Mouse (Mus musculus) spleen, adult 2 months (tissue): ENCODE measurements around the gene Appbp2.

Experiments
- CTCF ChIP-seq: fragments of 200-500 bp; IDR thresholded peaks from 2 replicates; pipeline ENCODE4 v1.5.1; 2011; ENCODE audit warnings: mild to moderate bottlenecking, inconsistent platforms; ENCODE audit not compliant: insufficient read depth, insufficient read length, insufficient replicate concordance; ENCODE audit errors: extremely low read depth
- POLR2A ChIP-seq: fragments of 200-500 bp; IDR thresholded peaks from 2 replicates; pipeline ENCODE4 v1.6.1; 2011; ENCODE audit warnings: low read depth, low read length, inconsistent platforms

DNA sequence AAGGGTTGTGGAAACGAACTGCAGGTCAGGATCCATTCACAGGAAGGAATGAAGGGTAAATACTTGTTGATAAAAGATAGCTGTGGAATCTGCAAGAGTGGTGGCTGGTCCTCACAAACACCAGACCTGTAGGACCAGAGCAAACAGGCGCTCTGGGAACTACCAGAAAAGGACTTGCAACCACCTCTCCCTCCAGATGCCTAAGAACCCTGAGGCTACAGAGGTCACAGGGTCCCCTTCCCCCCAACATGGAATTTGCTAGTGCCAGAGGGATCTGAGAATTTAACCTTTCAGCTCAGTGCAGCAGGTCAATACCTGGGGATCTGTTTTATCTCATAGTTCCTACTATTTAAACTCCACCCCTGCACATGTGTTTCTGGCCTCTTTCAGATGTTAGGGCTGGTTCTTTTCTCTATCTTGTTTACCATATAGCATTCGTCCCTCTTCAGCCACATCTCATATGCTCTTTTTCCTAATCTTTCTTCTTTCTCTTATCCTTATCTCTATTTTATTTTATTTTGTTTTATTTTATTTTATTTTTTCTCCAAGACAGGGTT, 20.6 kb upstream of the Appbp2 start:
- no peak for TF ChIP-seq POLR2A
- TF ChIP-seq CTCF = no peak
